Mouse (Mus musculus) ES-E14 (cell line): ENCODE measurements at regions not wholly inside any gene's neighbourhood (a gene's known extent, or its start where the extent isn't known, plus 50 kb on each side); places are given as distances from the start of the nearest gene placed in this dataset.

ENCODE experiments used
- CHD2 ChIP-seq: IDR thresholded peaks from 2 replicates; pipeline ENCODE4 v1.6.1; 2014; ENCODE audit warnings: mild to moderate bottlenecking, low read depth, low read length, inconsistent platforms
- HCFC1 ChIP-seq: IDR thresholded peaks from 2 replicates; pipeline ENCODE4 v1.6.1; 2012; ENCODE audit warnings: low read length, inconsistent platforms, borderline replicate concordance; ENCODE audit not compliant: insufficient read depth
- MAFK ChIP-seq: IDR thresholded peaks from 2 replicates; pipeline ENCODE4 v1.6.1; 2014; ENCODE audit warnings: mild to moderate bottlenecking, low read depth, low read length, inconsistent platforms; ENCODE audit not compliant: insufficient read depth
- ZC3H11A ChIP-seq: IDR thresholded peaks from 2 replicates; pipeline ENCODE4 v1.6.1; 2012; ENCODE audit warnings: low read depth, mild to moderate bottlenecking, inconsistent platforms, low read length, borderline replicate concordance
- ZNF384 ChIP-seq: IDR thresholded peaks from 2 replicates; pipeline ENCODE4 v1.6.1; 2012; ENCODE audit warnings: low read depth, low read length, inconsistent platforms

- no peak for TF ChIP-seq MAFK
- TF ChIP-seq ZC3H11A: no peak
- no peak for TF ChIP-seq ZNF384
- TF ChIP-seq CHD2: no peak
- TF ChIP-seq HCFC1: no peak
These were observed 103.0 kb upstream of the Arrdc4 start for GRCm38 (mm10) chr7:68851981-68852575.
